Mouse (Mus musculus) MEL (cell line): ENCODE data around the gene Comt. TPM values are rescaled to one million over a fixed set of nuclear protein-coding genes. Genes with fewer than 3 reads are reported as not detected.

Source experiments
- DNase-seq: peaks from one replicate; pipeline ENCODE4 v3.0.0; 2011; ENCODE audit warnings: low read depth, low spot score
- H3K27ac ChIP-seq: 2 replicates; pipeline ENCODE4 v1.5.1; 2012; ENCODE audit warnings: low read depth, mild to moderate bottlenecking, control low read depth, low read length, moderate library complexity; ENCODE audit not compliant: control insufficient read depth
- H3K27me3 ChIP-seq, 2 experiments: fragments of 150-350 bp in 1 of 2; sonication (generic) in 1 of 2; 2 replicates each; pipeline ENCODE4 v1.6.1; 2012; ENCODE audit warnings: low read length in 2 of 2, mild to moderate bottlenecking in 2 of 2, improper control_type of control experiment in 1 of 2, moderate library complexity in 1 of 2; ENCODE audit not compliant: insufficient read depth in 2 of 2, control insufficient read depth in 1 of 2
- H3K36me3 ChIP-seq, 2 experiments: 2 replicates each; pipeline ENCODE4 v1.6.1; 2012 to 2014; ENCODE audit warnings: low read length in 2 of 2, improper control_type of control experiment in 1 of 2, inconsistent platforms in 1 of 2, mild to moderate bottlenecking in 1 of 2; ENCODE audit not compliant: insufficient read depth in 2 of 2, control insufficient read depth in 1 of 2
- H3K4me1 ChIP-seq, 2 experiments: fragments of 150-350 bp in 1 of 2; sonication (generic) in 1 of 2; 2 replicates each; pipeline ENCODE4 v1.6.1; 2012; ENCODE audit warnings: low read length in 2 of 2, improper control_type of control experiment in 1 of 2, mild to moderate bottlenecking in 1 of 2; ENCODE audit not compliant: insufficient read depth in 2 of 2, control insufficient read depth in 1 of 2
- H3K4me3 ChIP-seq, 2 experiments: fragments of 150-350 bp in 1 of 2; sonication (generic) in 1 of 2; 2 replicates each; pipeline ENCODE4 v1.5.1; 2012; ENCODE audit warnings: low read depth in 2 of 2, low read length in 2 of 2, mild to moderate bottlenecking in 2 of 2, moderate library complexity in 2 of 2, control low read depth in 1 of 2, improper control_type of control experiment in 1 of 2; ENCODE audit not compliant: control insufficient read depth in 1 of 2, insufficient read depth in 1 of 2
- H3K79me2 ChIP-seq: 2 replicates; pipeline ENCODE4 v1.6.1; 2012; ENCODE audit warnings: mild to moderate bottlenecking, low read length, moderate library complexity; ENCODE audit not compliant: control insufficient read depth, poor library complexity, insufficient read depth
- H3K9ac ChIP-seq: 2 replicates; pipeline ENCODE4 v1.6.1; 2012; ENCODE audit warnings: low read depth, mild to moderate bottlenecking, control low read depth, low read length, moderate library complexity; ENCODE audit not compliant: control insufficient read depth, poor library complexity, severe bottlenecking
- H3K9me3 ChIP-seq: fragments of 150-350 bp; sonication (generic); replicated peaks from 2 replicates; pipeline ENCODE4 v1.6.1; 2012; ENCODE audit warnings: mild to moderate bottlenecking, low read length, improper control_type of control experiment, moderate library complexity; ENCODE audit not compliant: insufficient read depth
- BHLHE40 ChIP-seq: IDR thresholded peaks from 2 replicates; pipeline ENCODE4 v1.6.1; 2012; ENCODE audit warnings: low read depth, mild to moderate bottlenecking, inconsistent platforms, low read length, improper control_type of control experiment, borderline replicate concordance
- CHD1 ChIP-seq: IDR thresholded peaks from 2 replicates; pipeline ENCODE4 v1.6.1; 2012; ENCODE audit warnings: low read depth, mild to moderate bottlenecking, inconsistent platforms, low read length, improper control_type of control experiment
- E2F4 ChIP-seq: IDR thresholded peaks from 2 replicates; pipeline ENCODE4 v1.6.1; 2011; ENCODE audit warnings: low read depth, low read length, improper control_type of control experiment, borderline replicate concordance
- EP300 ChIP-seq, 2 experiments: IDR thresholded peaks; 2 replicates each; pipeline ENCODE4 v1.6.1; 2011; ENCODE audit warnings: improper control_type of control experiment in 2 of 2, low read length in 2 of 2, low read depth in 1 of 2, mild to moderate bottlenecking in 1 of 2
- GABPA ChIP-seq: IDR thresholded peaks from 2 replicates; pipeline ENCODE4 v1.6.1; 2012; ENCODE audit warnings: low read depth, mild to moderate bottlenecking, inconsistent platforms, low read length, improper control_type of control experiment, moderate library complexity
- GATA1 ChIP-seq: IDR thresholded peaks from 2 replicates; pipeline ENCODE4 v1.6.1; 2011; ENCODE audit warnings: low read depth, low read length, improper control_type of control experiment
- JUND ChIP-seq: IDR thresholded peaks from 2 replicates; pipeline ENCODE4 v1.6.1; 2011; ENCODE audit warnings: low read depth, mild to moderate bottlenecking, improper control_type of control experiment, low read length
- KAT2A ChIP-seq: conservative IDR thresholded peaks from 2 replicates; pipeline ENCODE4 v1.6.1; 2012; ENCODE audit warnings: low read depth, low read length, improper control_type of control experiment, inconsistent platforms
- MAFK ChIP-seq: IDR thresholded peaks from 2 replicates; pipeline ENCODE4 v1.6.1; 2011; ENCODE audit warnings: low read depth, mild to moderate bottlenecking, low read length, improper control_type of control experiment, borderline replicate concordance
- MAX ChIP-seq: IDR thresholded peaks from 2 replicates; pipeline ENCODE4 v1.6.1; 2011; ENCODE audit warnings: low read length, improper control_type of control experiment
- MAZ ChIP-seq: IDR thresholded peaks from 2 replicates; pipeline ENCODE4 v1.6.1; 2012; ENCODE audit warnings: low read depth, mild to moderate bottlenecking, inconsistent platforms, low read length, improper control_type of control experiment
- MEF2A ChIP-seq: IDR thresholded peaks from 2 replicates; pipeline ENCODE4 v1.6.1; 2014; ENCODE audit warnings: low read depth, mild to moderate bottlenecking, inconsistent platforms, low read length, improper control_type of control experiment; ENCODE audit not compliant: poor library complexity, insufficient replicate concordance, severe bottlenecking; ENCODE audit errors: extremely low read depth
- MXI1 ChIP-seq: IDR thresholded peaks from 2 replicates; pipeline ENCODE4 v1.6.1; 2011; ENCODE audit warnings: mild to moderate bottlenecking, low read depth, low read length, improper control_type of control experiment
- MYB ChIP-seq: IDR thresholded peaks from 2 replicates; pipeline ENCODE4 v1.6.1; 2011; ENCODE audit warnings: mild to moderate bottlenecking, low read depth, low read length, improper control_type of control experiment
- MYC ChIP-seq: IDR thresholded peaks from 2 replicates; pipeline ENCODE4 v1.6.1; 2011; ENCODE audit warnings: low read depth, mild to moderate bottlenecking, low read length, improper control_type of control experiment, moderate library complexity
- NELFE ChIP-seq: IDR thresholded peaks from 2 replicates; pipeline ENCODE4 v1.6.1; 2011; ENCODE audit warnings: low read depth, low read length, improper control_type of control experiment
- POLR2AphosphoS5 ChIP-seq: IDR thresholded peaks from 2 replicates; pipeline ENCODE4 v1.6.1; 2012; ENCODE audit warnings: low read depth, borderline replicate concordance, mild to moderate bottlenecking, inconsistent platforms, low read length, moderate library complexity, mixed read lengths
- SMC3 ChIP-seq: IDR thresholded peaks from 2 replicates; pipeline ENCODE4 v1.6.1; 2011; ENCODE audit warnings: low read depth, low read length, improper control_type of control experiment
- TCF12 ChIP-seq: IDR thresholded peaks from 2 replicates; pipeline ENCODE4 v1.6.1; 2014; ENCODE audit warnings: low read depth, mild to moderate bottlenecking, inconsistent platforms, low read length, improper control_type of control experiment, moderate library complexity
- ZC3H11A ChIP-seq: IDR thresholded peaks from 2 replicates; pipeline ENCODE4 v1.6.1; 2012; ENCODE audit warnings: low read depth, mild to moderate bottlenecking, inconsistent platforms, low read length, improper control_type of control experiment
- ZKSCAN1 ChIP-seq: IDR thresholded peaks from 2 replicates; pipeline ENCODE4 v1.6.1; 2012; ENCODE audit warnings: low read depth, mild to moderate bottlenecking, inconsistent platforms, low read length, improper control_type of control experiment, moderate library complexity
- ZNF384 ChIP-seq: IDR thresholded peaks from 2 replicates; pipeline ENCODE4 v1.6.1; 2012; ENCODE audit warnings: low read depth, mild to moderate bottlenecking, inconsistent platforms, low read length, improper control_type of control experiment
- polyA plus RNA-seq, 2 experiments: library from polyadenylated mRNA; stranded (reverse) in 1 of 2; unstranded in 1 of 2; fragments of >175 nt in 1 of 2; fragments of >200 nt in 1 of 2; gene quantifications; 2 replicates each; pipeline versions ENCODE4 v1.2.1 to v1.2.4; 2012; ENCODE audit warnings: low replicate concordance in 2 of 2, low read depth in 1 of 2; ENCODE audit not compliant: insufficient read length in 2 of 2, insufficient read depth in 1 of 2, missing spikeins in 1 of 2
- total RNA-seq: library from RNA; depleted of rRNA; stranded (reverse); fragments of 300-350 nt; gene quantifications from 2 replicates; pipeline ENCODE4 v1.2.3, GENCODE M21; 2012

Comt gene
- total and polyA plus RNA-seq, 3 experiments = 62.5 to 71.8 TPM; not detected in 1

- Histone ChIP-seq H3K79me2 (no peaks in the 10 kb centered on the region), H3K9me3 (no peaks in the 10 kb centered on the region), H3K4me3 (no peak overlapping the region), H3K27ac (no peak overlapping the region), H3K36me3 (peaks cover 0 to 13% of the 10 kb centered on the region in 2 experiments; a peak in 2 of 4 replicates), H3K4me1 (peaks cover 6 to 15% of the 10 kb centered on the region in 2 experiments), H3K9ac (no peak overlapping the region), H3K27me3 (no peaks in the 10 kb centered on the region)
- TF ChIP-seq SMC3 = no peak
- no peak for TF ChIP-seq MXI1
- TF ChIP-seq MAFK = no peak
- no peak for TF ChIP-seq CHD1
- no peak for TF ChIP-seq ZKSCAN1
- no peak for TF ChIP-seq JUND
- no peak for TF ChIP-seq EP300 (IDR thresholded peaks at IDR 0.05; ENCODE audit: low read depth in 1 of 2, low read length in 2 of 2)
- TF ChIP-seq BHLHE40 = no peak
- TF ChIP-seq TCF12 = no peak
- TF ChIP-seq NELFE = no peak
- no peak for TF ChIP-seq MAX
- DNase-seq = no peak
These were observed 59.8 kb downstream of the Comt start for GRCm38 (mm10) chr16:18366849-18367248.

DNA sequence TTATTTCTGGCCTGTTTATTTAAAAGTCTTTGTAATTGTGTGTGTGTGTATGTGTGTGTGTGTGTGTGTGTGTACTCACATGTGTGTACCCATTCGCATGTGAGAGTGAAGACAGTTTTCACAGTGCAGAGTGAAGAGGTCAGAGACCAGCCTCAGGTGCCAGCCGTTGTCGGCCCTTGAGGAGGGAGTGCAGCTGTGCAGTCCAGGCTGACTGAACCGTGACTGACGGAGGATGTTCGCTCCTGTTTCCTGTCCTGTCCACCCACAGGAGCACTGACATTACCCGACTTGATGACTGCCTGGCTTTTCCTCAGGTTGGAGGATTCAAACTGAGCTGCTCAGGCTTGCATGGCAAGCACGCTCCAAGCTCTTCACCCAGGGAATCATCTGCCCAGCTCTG, 63.7 kb downstream of the Comt start:
- H3K4me3 ChIP-seq = no peak overlapping the region
- no peak overlapping the region for H3K9ac ChIP-seq
- H3K4me1 ChIP-seq = no peaks in the 10 kb centered on the region
- TF ChIP-seq KAT2A (no peak), GABPA (no peak), MYC (no peak), E2F4 (no peak), MAZ (no peak), GATA1 (no peak), MAX (no peak), TCF12 (no peak), MEF2A (no peak), ZC3H11A (no peak), MYB (no peak), POLR2AphosphoS5 (no peak), ZNF384 (no peak), MAFK (no peak)
- no peak for DNase-seq
- H3K9me3 ChIP-seq = no peaks in the 10 kb centered on the region
- no peak overlapping the region for H3K27ac ChIP-seq
- no peaks in the 10 kb centered on the region for H3K79me2 ChIP-seq
- no peaks in the 10 kb centered on the region for H3K27me3 ChIP-seq
- H3K36me3 ChIP-seq = no peaks in the 10 kb centered on the region
